Mouse (Mus musculus) C2C12 (cell line): ENCODE data around the gene Plekho2.

ENCODE experiments used
- CTCF ChIP-seq: IDR thresholded peaks from one replicate; pipeline ENCODE4 v1.5.1; 2011; ENCODE audit not compliant: control insufficient read depth, insufficient read depth, insufficient read length
- USF1 ChIP-seq: IDR thresholded peaks from one replicate; pipeline ENCODE4 v1.6.1; 2011; ENCODE audit warnings: low read depth, mild to moderate bottlenecking, control low read depth, moderate library complexity

DNA sequence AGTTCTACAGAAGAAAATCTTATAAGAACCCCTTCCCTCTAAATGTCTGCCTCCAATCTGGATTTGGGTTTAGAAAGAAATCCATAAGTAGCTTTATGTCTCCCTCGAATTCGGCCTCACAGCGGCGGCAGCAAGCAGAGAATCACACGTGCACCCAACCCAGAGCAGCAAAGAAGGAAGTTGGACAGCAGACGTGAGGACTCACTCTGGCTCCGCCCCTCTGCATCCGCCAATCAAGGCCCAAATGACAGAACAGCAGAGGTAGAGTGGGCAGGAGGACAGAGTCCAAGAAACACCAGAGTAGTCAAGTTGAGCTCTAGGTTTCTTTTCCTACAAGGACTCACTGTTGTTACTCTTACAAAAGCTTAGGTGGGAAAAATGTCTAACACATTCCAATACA is 3.2 kb upstream of the Plekho2 start:
- TF ChIP-seq USF1: no peak
- TF ChIP-seq CTCF: no peak
